Comparison of ENCODE assay signal across 18 mouse cellular contexts in the genomic region with DNA sequence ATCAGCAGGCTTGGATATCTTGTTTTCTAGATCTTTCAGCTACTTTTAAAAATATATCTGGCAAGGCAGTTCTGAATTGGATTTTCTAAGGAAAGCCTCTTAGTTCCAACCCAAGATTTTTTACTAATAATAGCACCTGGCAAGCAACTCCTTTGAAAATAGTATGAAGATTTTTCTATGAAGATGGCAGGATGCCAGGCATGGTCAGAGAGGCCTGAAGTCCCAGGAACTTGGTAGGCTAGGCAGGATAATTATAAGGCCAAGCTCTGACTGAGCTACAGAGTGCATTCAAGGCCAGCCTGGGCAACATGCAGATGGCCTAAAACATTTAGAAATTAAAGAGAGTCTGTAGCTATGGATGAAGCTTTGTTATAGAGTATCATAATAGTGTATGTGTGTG. TPM values are rescaled to one million over a fixed set of nuclear protein-coding genes. Genes with fewer than 3 reads are reported as not detected.
DNase-seq lines count a peak whose midpoint lies in the region; ATAC-seq lines count a peak whose summit lies in the region.
"Had no signal": no experiment of that assay in that cellular context is flagged by ENCODE, and none has a peak within 500 bp of the region (broad histone marks: within the 10 kb centered on the region; RNA-seq: fewer than 3 reads in every experiment).

No protein-coding gene starts in this region.

- no peak overlapping the region for H3K4me2 ChIP-seq in heart, embryonic 12.5 days
- H3K4me2 ChIP-seq: forebrain, embryonic 13.5 days; lung, embryonic 15.5 days; neural tube, embryonic 13.5 days had no signal

- peaks cover 4% of the 10 kb centered on the region; the same call in 1 of the 2 replicates for H3K9me3 ChIP-seq in heart, embryonic 12.5 days (replicated peaks)
- H3K9me3 ChIP-seq: forebrain, embryonic 13.5 days; lung, embryonic 15.5 days; neural tube, embryonic 13.5 days had no signal

- H3K4me1 ChIP-seq in heart, embryonic 12.5 days (replicated peaks): peaks cover 32% of the 10 kb centered on the region
- H3K4me1 ChIP-seq: neural tube, embryonic 13.5 days had no signal

- H3K36me3 ChIP-seq in heart, embryonic 12.5 days: peaks cover 28% of the 10 kb centered on the region
- H3K36me3 ChIP-seq: lung, embryonic 15.5 days had no signal

- DNase-seq in cerebellum, postnatal 14 days: peak; percentile 12 to 20
- DNase-seq in cerebellum, adult 8-10 months: no peak
- DNase-seq in heart, postnatal 10 days: peak; percentile 41 to 59
- DNase-seq in left cerebral cortex, postnatal 25 days (ENCODE audit: low spot score in 2 of 2): peak; percentile 27 to 41
- no peak for DNase-seq in left cerebral cortex, postnatal 4 days
- DNase-seq in right cerebral cortex, postnatal 14 days: peak; percentile 23
- DNase-seq in right cerebral cortex, postnatal 36 days (ENCODE audit: low spot score in 2 of 2): no peak
- DNase-seq: cerebellum, adult 2 months; embryo, embryonic 11 days; gastrocnemius, postnatal 10 days; kidney, adult 8-10 months; thymus, adult 18-20 months had no signal

- H3K9ac ChIP-seq in heart, embryonic 12.5 days: no peak overlapping the region
- H3K9ac ChIP-seq: forebrain, embryonic 13.5 days; lung, embryonic 15.5 days; neural tube, embryonic 13.5 days had no signal

- H3K4me3 ChIP-seq in heart, embryonic 12.5 days: no peak overlapping the region
- H3K4me3 ChIP-seq: forebrain, embryonic 13.5 days; layer of hippocampus, adult 2 months; lung, embryonic 15.5 days; neural tube, embryonic 13.5 days had no signal

- no peak overlapping the region; the same call in 1 of the 2 replicates for H3K27ac ChIP-seq in heart, embryonic 12.5 days (ENCODE audit: poor library complexity, severe bottlenecking)
- H3K27ac ChIP-seq: forebrain, embryonic 13.5 days; layer of hippocampus, adult 2 months; lung, embryonic 15.5 days; neural tube, embryonic 13.5 days had no signal

- intact Hi-C loops in heart, postnatal 10 days (cut with DNase I): no loop called here
- intact Hi-C loops in left cerebral cortex, postnatal 25 days (cut with DNase I): no loop called here
- intact Hi-C loops in left cerebral cortex, postnatal 4 days (cut with DNase I): no loop called here

- no peaks in the 10 kb centered on the region for H3K27me3 ChIP-seq in heart, embryonic 12.5 days (replicated peaks)
- H3K27me3 ChIP-seq: forebrain, embryonic 13.5 days; lung, embryonic 15.5 days; neural tube, embryonic 13.5 days had no signal

- ATAC-seq in heart, embryonic 12.5 days (ENCODE audit: insufficient number of reproducible peaks, low FRiP score): no peak
- ATAC-seq: forebrain, embryonic 13.5 days; hindbrain, embryonic 16.5 days had no signal

RNA-seq across cellular contexts. Expression of a gene that starts 42.7 kb away (rescaled TPM):
- total RNA-seq in heart, postnatal 10 days (2021): 10 to 100 TPM; 55.5 to 58.8 TPM
- 27.1 and 35.1 TPM in 2 replicates for polyA plus RNA-seq in heart, embryonic 12.5 days (2016; fragmentation: Nextera tagmentation; extraction: Ambion mirVana)
- total RNA-seq in left cerebral cortex, postnatal 25 days (2021): 10 to 100 TPM; 30.4 to 35.0 TPM
- 10 to 100 TPM; 24.3 to 27.2 TPM for total RNA-seq in left cerebral cortex, postnatal 4 days (2021)

Comparison
In these comparisons a context has a peak if more than half of its experiments do, and no peak if none do; other contexts are left out.
1. DNase-seq: peak in cerebellum, postnatal 14 days (2 of 2), heart, postnatal 10 days (2 of 2), left cerebral cortex, postnatal 25 days (2 of 2) and right cerebral cortex, postnatal 14 days (single experiment); none in cerebellum, adult 8-10 months (single experiment), left cerebral cortex, postnatal 4 days (single experiment) and right cerebral cortex, postnatal 36 days (0 of 2).